Mouse (Mus musculus): ENCODE measurements around the gene Col9a1. TPM values are rescaled to one million over a fixed set of nuclear protein-coding genes. Genes with fewer than 3 reads are reported as not detected.

The Col9a1 gene
- polyA plus RNA-seq, 1 experiment, result 0.01 TPM

DNA sequence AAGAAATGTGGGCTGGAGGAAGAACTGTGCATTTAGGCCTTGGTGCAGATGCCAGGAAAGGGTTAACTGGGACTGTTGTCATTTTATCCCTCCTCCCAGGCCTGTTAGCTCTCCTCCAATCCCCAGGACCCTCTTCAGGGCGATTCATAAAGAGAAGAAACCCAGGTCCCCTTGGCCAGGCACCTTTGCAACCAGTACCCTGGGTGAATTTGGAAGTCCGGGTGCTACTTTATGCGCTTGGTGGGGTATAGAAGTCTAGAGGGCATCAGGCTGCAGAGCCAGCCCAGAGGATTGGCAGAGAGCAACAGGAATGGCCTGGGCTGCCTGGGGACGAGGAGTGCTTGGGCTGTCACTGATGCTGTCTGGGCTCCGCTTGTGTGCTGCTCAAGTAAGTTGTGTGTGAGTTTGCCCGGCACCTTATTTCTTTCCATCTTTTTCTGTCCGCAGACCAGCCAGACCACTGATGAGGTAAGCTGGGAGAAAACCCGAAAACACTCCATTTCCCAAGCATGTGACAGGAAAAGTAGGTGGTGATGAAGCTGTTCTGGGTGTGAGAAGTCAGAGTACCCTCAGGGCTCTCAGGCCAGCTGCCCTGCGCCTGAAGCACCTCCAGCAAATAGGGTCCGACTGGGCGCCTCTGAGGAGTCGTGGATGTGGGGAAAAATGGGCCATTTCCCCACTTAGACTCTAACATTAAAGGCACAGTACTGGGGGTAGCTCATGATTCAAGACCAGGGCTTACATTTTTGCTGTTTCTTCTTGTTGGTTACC lies 17.8 kb downstream of the Col9a1 start:
- TF ChIP-seq GATA1 (IDR thresholded peaks at IDR 0.05; ENCODE audit: low read length) (no peak), TAL1 (IDR thresholded peaks at IDR 0.05; ENCODE audit: low read length) (no peak)
- Histone ChIP-seq H3K27me3 (ENCODE audit: control insufficient read depth) (no peaks in the 10 kb centered on the region), H3K4me3 (replicated peaks) (no peak overlapping the region), H3K36me3 (ENCODE audit: control insufficient read depth) (no peaks in the 10 kb centered on the region), H3K9me3 (ENCODE audit: control insufficient read depth, low read length) (no peaks in the 10 kb centered on the region), H3K4me1 (ENCODE audit: control insufficient read depth) (no peaks in the 10 kb centered on the region)

DNA sequence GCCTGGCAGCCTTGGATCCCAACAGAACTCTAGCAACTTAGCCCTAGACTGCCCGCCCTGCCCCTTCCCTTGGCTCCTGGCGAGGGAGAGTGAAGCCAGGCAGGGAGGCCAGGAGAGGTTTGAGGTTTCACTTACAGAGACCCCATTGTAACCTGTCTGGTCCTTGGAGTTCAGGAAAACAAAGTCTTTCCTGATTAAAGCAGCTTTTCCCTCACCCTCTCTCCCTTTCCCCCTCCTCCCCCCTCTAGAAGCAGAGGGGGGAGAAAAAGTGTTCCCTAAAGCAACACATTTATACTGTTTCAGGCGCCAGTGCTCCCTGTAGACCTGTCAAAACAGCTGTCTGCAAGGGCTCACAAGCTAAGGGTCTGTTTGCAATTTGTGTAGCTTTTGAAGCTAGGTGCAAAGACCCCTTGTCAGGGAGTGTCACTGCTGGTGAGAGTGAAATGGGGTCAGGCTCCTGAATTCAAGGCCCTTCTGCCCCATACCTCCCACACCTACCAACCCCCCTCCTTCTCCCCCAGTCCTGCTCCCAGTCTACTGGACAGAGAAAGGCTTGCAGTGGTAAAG lies 18.6 kb downstream of the Col9a1 start:
- Histone ChIP-seq H3K36me3 (ENCODE audit: control insufficient read depth) (no peaks in the 10 kb centered on the region), H3K27me3 (ENCODE audit: control insufficient read depth) (no peaks in the 10 kb centered on the region), H3K4me3 (replicated peaks) (no peak overlapping the region), H3K9me3 (ENCODE audit: control insufficient read depth, low read length) (no peaks in the 10 kb centered on the region), H3K4me1 (ENCODE audit: control insufficient read depth) (no peaks in the 10 kb centered on the region)
- no peak for TF ChIP-seq GATA1 (IDR thresholded peaks at IDR 0.05; ENCODE audit: low read length)
- no peak for TF ChIP-seq TAL1 (IDR thresholded peaks at IDR 0.05; ENCODE audit: low read length)

DNA sequence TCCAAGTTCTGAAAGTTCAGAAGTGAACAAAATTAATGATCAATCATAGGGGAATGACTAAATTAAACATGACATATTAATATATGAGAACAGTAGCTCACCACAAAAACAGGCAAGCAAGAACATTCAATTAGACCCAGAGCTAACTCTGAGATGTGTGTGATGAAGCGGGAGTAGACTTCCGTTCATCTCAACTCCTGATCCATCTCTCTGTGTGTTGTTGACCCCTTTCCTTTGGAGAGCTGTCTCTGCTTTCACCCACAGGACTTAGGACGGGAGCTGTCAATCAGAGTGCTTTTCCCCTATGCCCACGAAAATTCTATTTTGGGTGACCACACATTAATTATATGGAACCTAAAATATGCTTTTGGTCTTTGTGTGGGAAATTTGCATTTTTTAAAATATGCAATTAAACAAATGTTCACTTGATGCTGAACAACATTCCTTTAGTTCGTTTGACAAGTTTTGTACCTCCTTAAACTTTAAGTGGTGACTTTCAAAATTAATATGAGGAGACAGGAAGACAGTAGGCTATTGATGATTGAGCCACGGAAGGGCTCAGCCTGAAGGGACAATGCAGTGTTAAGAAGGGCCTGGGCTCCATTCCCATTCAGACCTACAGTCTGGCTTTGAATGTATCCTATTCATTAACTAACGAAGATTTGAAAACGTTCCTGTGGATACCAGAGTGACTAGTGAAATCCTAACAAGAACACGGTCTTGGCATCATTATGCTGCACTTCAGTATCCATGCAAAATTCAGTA lies 34.4 kb downstream of the Col9a1 start:
- no peak for TF ChIP-seq TAL1 (IDR thresholded peaks at IDR 0.05; ENCODE audit: low read length)
- TF ChIP-seq GATA1 (IDR thresholded peaks at IDR 0.05; ENCODE audit: low read length), result no peak
- no peaks in the 10 kb centered on the region for H3K4me1 ChIP-seq (ENCODE audit: control insufficient read depth)
- H3K27me3 ChIP-seq (ENCODE audit: control insufficient read depth), result no peaks in the 10 kb centered on the region
- H3K36me3 ChIP-seq (ENCODE audit: control insufficient read depth), result no peaks in the 10 kb centered on the region
- no peak overlapping the region for H3K4me3 ChIP-seq (replicated peaks)
- peaks cover 4% of the 10 kb centered on the region for H3K9me3 ChIP-seq (ENCODE audit: control insufficient read depth, low read length)

DNA sequence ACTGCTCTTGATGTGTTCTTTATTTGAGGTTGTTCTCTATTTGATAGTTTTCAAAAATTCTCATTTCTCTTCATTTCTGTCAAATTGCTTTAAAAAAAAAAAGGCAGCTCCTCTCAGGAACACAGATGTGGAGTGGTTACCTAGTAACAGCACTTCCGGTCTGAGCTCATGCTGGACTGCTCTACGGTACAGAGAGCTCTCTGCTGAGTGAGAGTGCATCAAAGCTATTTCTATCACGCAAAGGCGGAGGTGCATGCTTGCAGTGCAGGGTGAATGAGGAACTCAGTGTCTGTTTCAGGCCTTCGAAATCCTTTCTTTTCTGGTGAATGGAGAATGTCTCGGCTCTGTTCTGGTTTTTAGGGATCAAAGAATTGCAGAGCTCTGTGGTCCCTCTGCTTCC lies 41.6 kb downstream of the Col9a1 start:
- H3K4me3 ChIP-seq (replicated peaks), result no peak overlapping the region
- no peaks in the 10 kb centered on the region for H3K4me1 ChIP-seq (ENCODE audit: control insufficient read depth)
- no peaks in the 10 kb centered on the region for H3K27me3 ChIP-seq (ENCODE audit: control insufficient read depth)
- H3K9me3 ChIP-seq (ENCODE audit: control insufficient read depth, low read length), result no peaks in the 10 kb centered on the region
- no peak for TF ChIP-seq TAL1 (IDR thresholded peaks at IDR 0.05; ENCODE audit: low read length)
- no peak for TF ChIP-seq GATA1 (IDR thresholded peaks at IDR 0.05; ENCODE audit: low read length)
- H3K36me3 ChIP-seq (ENCODE audit: control insufficient read depth), result no peaks in the 10 kb centered on the region

DNA sequence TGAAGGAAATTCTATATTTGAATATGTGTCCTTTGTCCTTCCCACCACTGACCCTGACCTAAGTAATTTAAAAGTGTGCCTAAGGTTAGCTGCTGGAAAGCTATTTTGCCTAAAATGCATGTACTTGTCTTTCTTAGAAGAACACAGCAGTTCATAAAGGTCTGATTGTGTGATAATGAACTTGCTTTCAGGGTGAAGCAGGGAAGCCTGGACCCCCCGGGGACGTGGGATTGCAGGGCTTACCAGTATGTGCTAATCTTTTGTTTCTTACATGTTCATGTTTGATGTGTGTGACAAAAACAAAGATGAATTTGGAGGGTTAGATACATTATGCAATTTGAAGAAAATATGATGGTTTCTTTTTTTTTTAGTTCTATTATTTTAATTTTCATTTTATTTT lies 44.8 kb downstream of the Col9a1 start:
- Histone ChIP-seq H3K4me3 (replicated peaks) (no peak overlapping the region), H3K36me3 (ENCODE audit: control insufficient read depth) (no peaks in the 10 kb centered on the region), H3K4me1 (ENCODE audit: control insufficient read depth) (no peaks in the 10 kb centered on the region), H3K27me3 (ENCODE audit: control insufficient read depth) (no peaks in the 10 kb centered on the region), H3K9me3 (ENCODE audit: control insufficient read depth, low read length) (no peaks in the 10 kb centered on the region)
- TF ChIP-seq GATA1 (IDR thresholded peaks at IDR 0.05; ENCODE audit: low read length), result no peak
- no peak for TF ChIP-seq TAL1 (IDR thresholded peaks at IDR 0.05; ENCODE audit: low read length)

DNA sequence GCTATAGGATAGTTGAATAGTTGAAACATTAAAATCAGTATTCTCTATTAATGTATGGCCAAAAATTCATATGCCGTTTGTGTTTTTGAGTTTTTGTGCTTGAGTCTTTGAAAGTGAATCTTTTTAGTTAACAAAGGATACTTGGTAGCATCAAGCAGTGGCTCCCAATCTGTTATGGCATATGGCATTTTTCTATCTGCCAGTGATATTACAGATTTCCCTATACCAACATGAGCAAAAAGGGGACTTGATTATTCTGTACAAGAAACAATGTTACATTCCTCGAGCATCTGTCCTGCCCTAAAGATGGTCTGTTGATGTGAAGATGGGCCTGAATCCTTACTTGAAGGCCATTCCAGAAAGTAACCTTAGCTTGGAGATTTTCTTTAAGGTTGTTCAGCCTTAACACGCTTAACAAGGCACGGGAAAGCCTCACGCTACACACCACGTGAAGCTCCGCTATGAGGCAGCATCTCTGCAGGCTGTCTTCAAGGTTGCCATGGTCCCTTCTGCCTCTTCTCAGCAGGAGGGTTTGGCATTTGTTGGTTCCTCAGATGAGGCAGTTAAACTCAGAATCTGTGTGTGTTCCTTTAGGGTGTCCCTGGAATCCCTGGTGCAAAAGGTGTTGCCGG lies 45.7 kb downstream of the Col9a1 start:
- Histone ChIP-seq H3K9me3 (ENCODE audit: control insufficient read depth, low read length) (no peaks in the 10 kb centered on the region), H3K4me3 (replicated peaks) (no peak overlapping the region), H3K36me3 (ENCODE audit: control insufficient read depth) (no peaks in the 10 kb centered on the region), H3K4me1 (ENCODE audit: control insufficient read depth) (no peaks in the 10 kb centered on the region), H3K27me3 (ENCODE audit: control insufficient read depth) (no peaks in the 10 kb centered on the region)
- TF ChIP-seq TAL1 (IDR thresholded peaks at IDR 0.05; ENCODE audit: low read length), result no peak
- no peak for TF ChIP-seq GATA1 (IDR thresholded peaks at IDR 0.05; ENCODE audit: low read length)

DNA sequence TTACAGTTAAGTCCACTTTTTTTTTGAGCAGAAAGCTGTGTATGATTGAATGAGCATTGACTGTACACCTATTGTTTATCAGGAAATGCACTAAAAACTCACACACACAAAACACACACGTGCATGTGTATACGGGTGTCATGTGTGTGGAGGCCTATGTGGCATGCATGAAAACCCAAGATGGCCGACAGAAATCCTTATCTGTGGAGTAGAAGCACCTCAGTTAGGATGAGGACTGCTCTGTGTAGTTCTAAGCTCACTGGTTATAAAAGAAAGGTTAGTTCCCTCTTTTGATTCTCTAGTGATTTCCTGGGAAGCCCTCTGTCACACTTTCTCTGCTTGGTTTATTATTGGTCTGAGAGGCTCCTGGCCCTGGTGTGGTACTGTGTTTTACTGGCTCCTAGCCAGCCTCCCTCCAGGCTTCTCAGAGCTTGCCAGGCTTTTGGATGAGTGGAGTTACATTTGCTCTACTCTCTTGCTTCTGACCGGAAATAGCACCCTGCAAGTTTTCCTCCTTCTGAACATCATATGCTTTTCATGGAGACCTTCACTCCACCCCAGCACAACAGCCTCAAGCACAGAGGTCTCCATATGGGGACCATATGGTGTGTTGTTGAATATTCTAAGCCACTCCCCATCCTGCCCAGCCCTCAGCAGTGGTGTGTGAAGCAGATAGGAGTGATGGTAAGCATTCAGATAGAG lies 48.6 kb downstream of the Col9a1 start:
- Histone ChIP-seq H3K9me3 (ENCODE audit: control insufficient read depth, low read length) (no peaks in the 10 kb centered on the region), H3K36me3 (ENCODE audit: control insufficient read depth) (no peaks in the 10 kb centered on the region), H3K4me1 (ENCODE audit: control insufficient read depth) (no peaks in the 10 kb centered on the region), H3K27me3 (ENCODE audit: control insufficient read depth) (no peaks in the 10 kb centered on the region), H3K4me3 (replicated peaks) (no peak overlapping the region)
- TF ChIP-seq GATA1 (IDR thresholded peaks at IDR 0.05; ENCODE audit: low read length) (no peak), TAL1 (IDR thresholded peaks at IDR 0.05; ENCODE audit: low read length) (no peak)

DNA sequence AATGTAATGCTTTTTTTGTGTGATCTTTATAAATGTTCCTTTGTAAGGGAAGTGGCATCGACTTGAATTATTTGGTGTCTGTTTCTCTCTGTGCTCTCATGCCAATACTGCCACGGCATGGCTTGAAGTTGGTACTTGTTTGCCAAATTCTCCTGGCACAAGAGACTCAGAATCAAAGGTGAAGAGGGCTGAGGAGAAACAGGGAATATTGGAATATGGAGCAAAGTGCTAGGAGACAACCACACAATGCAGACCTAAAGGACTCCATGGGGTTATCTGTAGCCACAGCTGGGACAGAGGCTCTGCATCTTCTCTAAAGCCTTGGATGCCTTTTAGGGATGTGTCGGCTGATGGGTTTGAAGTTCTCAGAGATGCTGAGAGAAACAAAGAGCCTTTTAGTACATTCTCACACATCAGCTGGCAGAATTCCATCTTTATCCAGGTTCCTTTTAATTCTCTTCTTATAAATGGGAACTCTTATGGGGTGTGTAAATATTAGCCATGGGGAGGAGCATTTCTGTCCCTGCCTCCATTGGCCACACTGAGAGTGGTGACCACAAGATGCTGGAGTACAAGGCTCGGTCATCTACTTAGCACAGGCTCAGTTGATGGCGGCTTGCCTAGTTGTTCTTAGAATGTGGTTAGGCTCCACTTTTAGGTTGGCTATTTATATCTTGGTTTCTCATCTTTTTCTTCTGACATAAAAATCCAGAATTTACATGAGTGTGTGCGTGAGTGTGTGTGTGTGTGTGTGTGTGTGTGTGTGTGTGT lies 49.7 kb downstream of the Col9a1 start:
- Histone ChIP-seq H3K36me3 (ENCODE audit: control insufficient read depth) (no peaks in the 10 kb centered on the region), H3K4me3 (replicated peaks) (no peak overlapping the region), H3K4me1 (ENCODE audit: control insufficient read depth) (no peaks in the 10 kb centered on the region), H3K9me3 (ENCODE audit: control insufficient read depth, low read length) (no peaks in the 10 kb centered on the region), H3K27me3 (ENCODE audit: control insufficient read depth) (no peaks in the 10 kb centered on the region)
- no peak for TF ChIP-seq GATA1 (IDR thresholded peaks at IDR 0.05; ENCODE audit: low read length)
- TF ChIP-seq TAL1 (IDR thresholded peaks at IDR 0.05; ENCODE audit: low read length), result no peak

Data from erythroblast, embryonic 14.5 days (primary cell).